Mouse (Mus musculus): ENCODE measurements around the gene Fcgr4. TPM values are rescaled to one million over a fixed set of nuclear protein-coding genes. Genes with fewer than 3 reads are reported as not detected.
A peak's percentile ranks its signal among the peaks of the same experiment; 100 is the strongest.
"Not testable (repeated sequence)": the region's sequence is repeated elsewhere in the genome, so short reads cannot be mapped to it uniquely, and the experiment has no call there.

The Fcgr4 gene
- polyA plus RNA-seq (2012; rRNA removed), result 7.6 and 11.4 TPM in 2 replicates

DNA sequence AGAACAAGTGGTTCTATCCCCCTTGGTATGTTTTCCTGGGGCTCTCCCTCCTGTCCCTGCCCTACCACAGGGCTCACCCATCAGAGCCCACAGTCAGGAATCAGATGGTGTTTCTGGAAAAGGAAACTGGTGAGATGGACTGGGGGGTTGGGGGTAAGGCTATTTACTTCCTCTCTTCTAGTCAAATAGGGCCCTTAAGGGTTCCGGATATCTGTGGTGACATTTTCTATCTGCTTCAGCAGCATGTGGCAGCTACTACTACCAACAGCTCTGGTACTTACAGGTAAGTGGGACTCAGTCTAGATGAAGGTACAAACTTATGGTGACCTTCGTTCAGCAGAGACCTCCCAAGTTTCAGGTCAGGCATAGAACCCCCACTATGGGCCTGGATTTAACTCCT lies at the start of gene Fcgr4:
TSS of gene Fcgr4 (plus strand) at position 184 of the 400 bp plus-strand sequence.
- Histone ChIP-seq H3K27ac (ENCODE audit: insufficient read depth, low read length) (peak within 1 kb of the TSS; percentile 12; the same call in 1 of the 2 replicates), H3K36me3 (ENCODE audit: control insufficient read depth, insufficient read depth, low read length) (no peaks in the 10 kb centered on the region), H3K4me1 (ENCODE audit: control insufficient read depth, insufficient read depth, insufficient read length) (peaks cover 2% of the 10 kb centered on the region; the same call in 1 of the 2 replicates), H3K27me3 (ENCODE audit: control insufficient read depth, insufficient read depth, low read length) (peaks cover 2% of the 10 kb centered on the region; the same call in 1 of the 2 replicates), H3K4me3 (ENCODE audit: extremely low read depth, insufficient read depth, insufficient read length) (no peak within 1 kb of the TSS)
- TF ChIP-seq CTCF (IDR thresholded peaks at IDR 0.05; ENCODE audit: extremely low read depth, insufficient read depth, insufficient read length, insufficient replicate concordance) (no peak), POLR2A (IDR thresholded peaks at IDR 0.05; ENCODE audit: low read depth, low read length) (no peak)
- 45% methylated on average over 2 of the region's 2 CpGs for WGBS
- no peak for DNase-seq (ENCODE audit: low read depth in 1 of 2, low spot score in 2 of 2)

DNA sequence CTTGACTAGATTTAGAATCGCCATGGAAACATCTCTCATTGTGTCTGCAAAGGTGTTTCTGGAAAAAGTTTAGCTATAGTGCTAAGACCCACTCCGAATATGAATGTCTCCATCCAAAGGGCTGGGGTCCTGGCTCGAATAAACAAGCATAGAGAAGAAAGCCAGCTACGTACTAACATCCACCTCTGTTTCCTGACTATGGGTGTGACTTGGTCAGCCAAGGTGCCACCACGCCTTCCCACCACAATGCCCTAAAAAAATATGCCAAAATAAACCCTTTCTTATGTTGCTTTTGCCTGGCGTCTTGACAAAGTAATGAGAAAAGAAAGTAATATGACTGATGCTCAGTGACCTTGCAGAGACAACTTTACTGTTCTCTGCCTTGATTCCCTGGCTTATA lies 46.2 kb upstream of the Fcgr4 start:
- Histone ChIP-seq H3K4me1 (ENCODE audit: control insufficient read depth, insufficient read depth, insufficient read length) (peaks cover 14% of the 10 kb centered on the region), H3K36me3 (ENCODE audit: control insufficient read depth, insufficient read depth, low read length) (peaks cover 12% of the 10 kb centered on the region), H3K4me3 (ENCODE audit: extremely low read depth, insufficient read depth, insufficient read length) (no peak overlapping the region), H3K27ac (ENCODE audit: insufficient read depth, low read length) (no peak overlapping the region), H3K27me3 (ENCODE audit: control insufficient read depth, insufficient read depth, low read length) (no peaks in the 10 kb centered on the region)
- 85% methylated on average over 6 of the region's 6 CpGs for WGBS
- no peak for DNase-seq (ENCODE audit: low read depth in 1 of 2, low spot score in 2 of 2)
- TF ChIP-seq POLR2A (IDR thresholded peaks at IDR 0.05; ENCODE audit: low read depth, low read length) (no peak), CTCF (IDR thresholded peaks at IDR 0.05; ENCODE audit: extremely low read depth, insufficient read depth, insufficient read length, insufficient replicate concordance) (no peak)

DNA sequence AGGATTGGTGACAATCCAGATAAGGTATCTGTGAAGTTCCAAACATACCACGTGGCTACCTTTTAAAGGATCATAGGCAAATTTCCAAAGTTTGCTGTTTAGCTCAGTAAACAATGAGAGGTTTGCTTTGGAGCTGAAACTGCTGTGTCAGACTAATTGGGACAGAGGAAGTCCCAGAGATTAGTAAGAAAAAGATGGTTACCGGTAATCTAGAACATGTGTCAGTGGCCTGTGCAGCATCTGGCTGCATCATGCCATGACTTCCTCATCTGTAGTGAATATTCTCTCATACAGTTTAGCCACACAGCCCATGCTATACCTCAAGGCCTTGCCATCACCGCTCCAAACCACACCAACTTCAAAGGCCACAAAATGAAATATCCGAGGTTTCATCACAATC lies 45.8 kb upstream of the Fcgr4 start:
- TF ChIP-seq CTCF (IDR thresholded peaks at IDR 0.05; ENCODE audit: extremely low read depth, insufficient read depth, insufficient read length, insufficient replicate concordance), result no peak
- no peak for TF ChIP-seq POLR2A (IDR thresholded peaks at IDR 0.05; ENCODE audit: low read depth, low read length)
- Histone ChIP-seq H3K27ac (ENCODE audit: insufficient read depth, low read length) (no peak overlapping the region), H3K27me3 (ENCODE audit: control insufficient read depth, insufficient read depth, low read length) (no peaks in the 10 kb centered on the region), H3K4me1 (ENCODE audit: control insufficient read depth, insufficient read depth, insufficient read length) (peaks cover 14% of the 10 kb centered on the region), H3K36me3 (ENCODE audit: control insufficient read depth, insufficient read depth, low read length) (peaks cover 10% of the 10 kb centered on the region), H3K4me3 (ENCODE audit: extremely low read depth, insufficient read depth, insufficient read length) (peak overlapping the region; percentile 4; the same call in 1 of the 2 replicates)
- no peak for DNase-seq (ENCODE audit: low read depth in 1 of 2, low spot score in 2 of 2)
- 40% methylated on average over 4 of the region's 4 CpGs for WGBS

DNA sequence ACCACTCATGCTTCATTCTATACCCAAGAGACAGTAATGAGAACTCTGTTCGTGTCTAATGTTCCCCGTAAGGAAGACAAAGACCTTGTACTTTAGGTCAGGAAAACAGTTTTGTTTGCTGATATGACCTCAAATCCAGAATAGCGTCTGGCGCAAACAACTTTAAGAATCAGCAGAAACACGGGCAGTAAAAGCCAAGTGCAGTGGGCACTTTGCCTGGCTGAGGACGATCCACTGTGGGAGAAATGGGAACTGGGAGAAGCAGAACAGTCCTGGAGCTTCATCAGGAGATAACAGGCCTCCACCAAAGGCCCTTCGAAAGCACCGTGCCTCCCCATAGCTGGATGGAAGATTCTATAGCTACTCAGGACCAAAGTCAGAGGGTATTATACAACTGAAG lies 44.5 kb upstream of the Fcgr4 start:
- H3K27me3 ChIP-seq (ENCODE audit: control insufficient read depth, insufficient read depth, low read length), result no peaks in the 10 kb centered on the region
- peak overlapping the region; percentile 19; the same call in 1 of the 2 replicates for H3K4me3 ChIP-seq (ENCODE audit: extremely low read depth, insufficient read depth, insufficient read length)
- peaks cover 14% of the 10 kb centered on the region for H3K4me1 ChIP-seq (ENCODE audit: control insufficient read depth, insufficient read depth, insufficient read length)
- no peak overlapping the region for H3K27ac ChIP-seq (ENCODE audit: insufficient read depth, low read length)
- peaks cover 4% of the 10 kb centered on the region for H3K36me3 ChIP-seq (ENCODE audit: control insufficient read depth, insufficient read depth, low read length)
- 68% methylated on average over 8 of the region's 8 CpGs for WGBS
- no peak for TF ChIP-seq POLR2A (IDR thresholded peaks at IDR 0.05; ENCODE audit: low read depth, low read length)
- TF ChIP-seq CTCF (IDR thresholded peaks at IDR 0.05; ENCODE audit: extremely low read depth, insufficient read depth, insufficient read length, insufficient replicate concordance), result no peak
- no peak for DNase-seq (ENCODE audit: low read depth in 1 of 2, low spot score in 2 of 2)

DNA sequence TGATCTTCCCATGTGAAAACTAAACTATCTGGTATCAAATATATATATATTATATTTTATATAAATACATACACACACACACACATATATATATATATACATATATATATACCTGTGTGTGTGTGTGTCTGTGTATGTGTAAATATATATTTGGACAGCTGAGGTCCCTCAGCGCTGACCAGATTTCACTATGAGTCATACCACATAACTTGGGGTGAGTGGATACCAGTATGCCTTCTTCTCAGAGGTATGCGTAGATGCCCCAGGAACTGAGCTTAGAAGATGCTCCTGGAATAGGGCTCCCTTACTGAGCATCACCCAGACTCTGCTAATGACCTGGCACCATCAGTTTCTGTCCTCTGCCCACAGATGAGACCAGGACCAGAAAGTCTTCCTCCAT lies 44.0 kb upstream of the Fcgr4 start:
- Histone ChIP-seq H3K27me3 (ENCODE audit: control insufficient read depth, insufficient read depth, low read length) (no peaks in the 10 kb centered on the region), H3K4me3 (ENCODE audit: extremely low read depth, insufficient read depth, insufficient read length) (peak overlapping the region; percentile 46), H3K36me3 (ENCODE audit: control insufficient read depth, insufficient read depth, low read length) (no peaks in the 10 kb centered on the region), H3K4me1 (ENCODE audit: control insufficient read depth, insufficient read depth, insufficient read length) (peaks cover 14% of the 10 kb centered on the region), H3K27ac (ENCODE audit: insufficient read depth, low read length) (0 out of 2 replicates have a peak overlapping the region, but pooled peaks have one; percentile 12)
- no peak for DNase-seq (ENCODE audit: low read depth in 1 of 2, low spot score in 2 of 2)
- TF ChIP-seq CTCF (IDR thresholded peaks at IDR 0.05; ENCODE audit: extremely low read depth, insufficient read depth, insufficient read length, insufficient replicate concordance), result no peak
- TF ChIP-seq POLR2A (IDR thresholded peaks at IDR 0.05; ENCODE audit: low read depth, low read length), result no peak
- 83% methylated on average over 2 of the region's 2 CpGs for WGBS

DNA sequence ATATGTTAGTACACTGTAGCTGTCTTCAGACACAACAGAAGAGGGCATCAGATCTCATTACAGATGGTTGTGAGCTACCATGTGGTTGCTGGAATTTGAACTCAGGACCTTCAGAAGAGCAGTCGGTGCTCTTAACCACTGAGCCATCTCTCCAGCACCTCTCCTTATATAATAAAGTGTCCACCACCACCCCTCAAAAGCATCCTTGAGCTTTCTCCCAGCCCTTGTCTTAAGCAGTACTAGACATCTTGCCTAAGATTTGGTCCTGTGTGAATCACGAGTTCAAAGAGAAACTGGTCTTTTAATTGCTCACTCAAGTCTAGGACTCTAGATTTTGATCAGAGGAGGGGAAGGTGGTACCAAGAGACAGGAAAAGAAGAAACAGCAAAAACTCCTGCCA lies 43.4 kb upstream of the Fcgr4 start:
- H3K36me3 ChIP-seq (ENCODE audit: control insufficient read depth, insufficient read depth, low read length); H3K27me3 ChIP-seq (ENCODE audit: control insufficient read depth, insufficient read depth, low read length); DNase-seq (ENCODE audit: low read depth in 1 of 2, low spot score in 2 of 2): not testable (repeated sequence)
- Histone ChIP-seq H3K4me1 (ENCODE audit: control insufficient read depth, insufficient read depth, insufficient read length) (peaks cover 14% of the 10 kb centered on the region), H3K4me3 (ENCODE audit: extremely low read depth, insufficient read depth, insufficient read length) (peak overlapping the region; percentile 83), H3K27ac (ENCODE audit: insufficient read depth, low read length) (peak overlapping the region; percentile 87; the same call in 1 of the 2 replicates)
- WGBS, result 35% methylated on average over 2 of the region's 2 CpGs

DNA sequence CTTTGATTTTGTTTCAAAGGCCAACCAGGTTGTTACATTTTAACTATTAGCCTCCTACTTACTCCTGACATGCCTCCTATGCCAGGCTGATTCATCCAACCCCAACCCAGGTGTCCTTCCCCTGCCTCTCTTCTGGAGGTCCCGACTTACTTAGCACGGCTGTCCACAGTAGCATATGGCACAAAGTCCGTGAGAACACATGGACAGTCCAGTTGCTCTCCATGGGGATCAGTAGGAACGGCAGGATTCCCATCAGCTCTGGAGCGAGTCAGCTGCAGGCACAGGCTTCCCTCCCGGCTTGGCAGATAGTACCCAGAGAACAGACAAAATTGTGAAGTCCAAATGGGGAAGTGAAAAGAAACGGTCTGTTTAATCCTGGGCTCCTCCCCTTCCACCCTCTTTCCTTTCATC lies 43.0 kb upstream of the Fcgr4 start:
- Histone ChIP-seq H3K27ac (ENCODE audit: insufficient read depth, low read length) (peak overlapping the region; percentile 87), H3K36me3 (ENCODE audit: control insufficient read depth, insufficient read depth, low read length) (no peaks in the 10 kb centered on the region), H3K27me3 (ENCODE audit: control insufficient read depth, insufficient read depth, low read length) (no peaks in the 10 kb centered on the region), H3K4me3 (ENCODE audit: extremely low read depth, insufficient read depth, insufficient read length) (peak overlapping the region; percentile 83), H3K4me1 (ENCODE audit: control insufficient read depth, insufficient read depth, insufficient read length) (peaks cover 14% of the 10 kb centered on the region)
- peak; percentile 51 to 53 for DNase-seq (ENCODE audit: low read depth in 1 of 2, low spot score in 2 of 2)
- TF ChIP-seq POLR2A (IDR thresholded peaks at IDR 0.05; ENCODE audit: low read depth, low read length), result peak; percentile 21; the same call in 1 of the 2 replicates
- TF ChIP-seq CTCF (IDR thresholded peaks at IDR 0.05; ENCODE audit: extremely low read depth, insufficient read depth, insufficient read length, insufficient replicate concordance), result no peak
- WGBS, result 8% methylated on average over 7 of the region's 7 CpGs

Measured in spleen, adult 2 months (tissue).